Mouse (Mus musculus) mouse embryonic stem cell (cell line): ENCODE results near the gene Lemd1.

ENCODE experiments used
- in situ Hi-C, 2 experiments: fragments of 300-500 bp; cut with MboI; formaldehyde crosslinking; loops; 1 replicate in 1 of 2; 3 replicates in 1 of 2; pipeline ENCODE4 v1.14.3; 2019 to 2020; ENCODE audit warnings: low sequenced_read_pairs in 2 of 2, low pct_unique_long_range_greater_than_20kb in 1 of 2, mixed read lengths in 1 of 2; ENCODE audit not compliant: unreplicated experiment in 1 of 2

Lemd1 gene

GRCm38 (mm10) chr1:132197666-132198065, 6.4 kb downstream of the Lemd1 start:
- in situ Hi-C loops: no loop called here

DNA sequence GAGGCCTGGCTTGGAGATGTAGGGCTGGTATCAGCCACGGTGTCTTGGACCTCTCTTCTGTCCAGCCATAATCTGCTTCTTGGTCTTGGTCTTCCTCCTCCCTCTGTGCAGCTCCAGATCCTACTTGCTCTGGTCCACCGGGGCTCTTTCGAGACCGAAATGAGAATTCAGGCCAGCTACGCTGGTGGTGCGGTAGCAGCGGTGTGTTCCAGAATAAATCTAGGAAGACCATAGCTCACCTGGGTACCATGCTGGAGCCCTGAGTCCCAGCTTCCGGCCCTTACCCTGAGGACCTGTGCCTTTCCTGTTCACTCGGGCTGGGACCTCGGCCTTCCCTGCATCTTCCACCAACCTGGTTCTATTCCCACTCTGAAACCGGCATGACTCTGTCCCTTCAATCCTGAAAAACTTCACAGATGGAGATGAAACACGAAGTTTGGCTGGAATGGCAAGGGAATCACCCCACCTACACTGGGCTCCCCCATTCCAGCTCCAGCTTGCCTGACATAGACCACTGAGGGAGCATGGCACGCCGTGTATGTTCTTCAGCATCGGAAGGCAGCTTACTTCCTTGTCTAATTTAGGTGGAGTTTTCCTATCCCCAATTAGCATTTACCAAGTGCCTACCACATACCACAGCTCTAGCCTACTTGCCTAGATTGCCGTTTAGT, 7.3 kb downstream of the Lemd1 start:
- in situ Hi-C loops: no loop called here

- in situ Hi-C loops: no loop called here
Measured at GRCm38 (mm10) chr1:132199244-132199643, 8.0 kb downstream of the Lemd1 start.

- in situ Hi-C loops: no loop called here
Measured at GRCm38 (mm10) chr1:132199934-132200333, 8.7 kb downstream of the Lemd1 start.

DNA sequence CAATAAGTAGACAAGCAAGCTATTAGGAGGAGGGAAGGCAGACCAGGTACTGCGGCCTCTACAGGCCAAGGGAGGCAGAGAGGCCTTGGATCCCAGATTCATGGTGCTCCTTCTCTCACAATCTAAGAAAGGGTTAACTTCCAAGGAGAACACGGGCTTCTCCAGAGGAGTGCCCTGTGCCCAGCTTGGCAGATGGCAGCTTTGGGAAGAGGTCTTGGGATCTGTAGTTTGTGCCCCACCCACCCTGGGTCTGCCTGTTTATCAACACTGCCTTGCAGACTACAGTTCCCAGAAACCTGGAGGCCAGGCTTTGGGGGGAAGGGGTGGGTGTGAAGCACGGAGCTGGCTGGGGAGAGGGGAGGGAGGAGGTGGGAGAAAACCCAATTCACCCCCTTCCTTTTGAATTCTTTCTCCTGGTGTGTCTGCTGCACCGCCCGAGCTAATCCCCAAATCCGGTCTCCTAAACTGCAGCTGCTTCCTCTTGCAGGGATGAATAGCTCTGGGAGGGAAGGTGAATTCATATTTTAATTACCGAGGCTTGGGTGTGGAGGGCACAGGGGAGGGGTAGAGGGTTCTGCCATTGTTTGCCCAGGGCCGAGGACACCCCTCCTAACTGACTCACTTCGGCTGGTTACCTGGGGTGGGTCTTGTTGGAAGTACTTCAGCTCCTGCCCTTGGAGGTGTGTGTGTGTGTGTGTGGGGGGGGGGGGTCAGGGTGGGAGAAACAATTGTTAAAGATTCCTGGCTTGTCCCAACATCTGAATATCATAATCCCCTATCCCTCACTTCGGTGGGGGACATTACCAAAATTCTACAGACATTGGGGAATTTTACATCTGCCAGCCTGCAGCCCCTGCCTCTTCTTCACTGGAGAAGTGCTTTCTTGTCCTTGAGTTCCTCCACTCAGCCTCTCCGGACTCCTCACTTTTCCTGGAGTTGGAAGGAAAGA, 9.6 kb downstream of the Lemd1 start:
- in situ Hi-C loops: no loop called here

DNA sequence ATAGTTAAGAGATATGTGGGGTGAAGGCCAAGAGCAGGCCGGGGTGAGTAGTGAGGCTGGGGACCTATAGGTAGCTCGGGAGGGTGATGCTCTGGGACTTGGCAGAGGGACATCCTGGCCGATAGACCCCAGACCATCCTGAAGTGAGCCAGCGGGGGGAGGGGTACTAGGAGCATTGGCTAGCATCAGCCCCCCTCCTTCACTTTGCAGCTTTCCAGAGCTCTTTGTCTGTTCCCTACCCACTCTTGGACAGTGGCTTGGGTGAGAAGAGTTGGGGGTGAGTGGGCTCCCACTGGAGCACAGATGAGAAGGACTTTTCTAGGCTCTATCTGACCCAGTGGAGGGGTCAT, 10.3 kb downstream of the Lemd1 start:
- in situ Hi-C loops: no loop called here

DNA sequence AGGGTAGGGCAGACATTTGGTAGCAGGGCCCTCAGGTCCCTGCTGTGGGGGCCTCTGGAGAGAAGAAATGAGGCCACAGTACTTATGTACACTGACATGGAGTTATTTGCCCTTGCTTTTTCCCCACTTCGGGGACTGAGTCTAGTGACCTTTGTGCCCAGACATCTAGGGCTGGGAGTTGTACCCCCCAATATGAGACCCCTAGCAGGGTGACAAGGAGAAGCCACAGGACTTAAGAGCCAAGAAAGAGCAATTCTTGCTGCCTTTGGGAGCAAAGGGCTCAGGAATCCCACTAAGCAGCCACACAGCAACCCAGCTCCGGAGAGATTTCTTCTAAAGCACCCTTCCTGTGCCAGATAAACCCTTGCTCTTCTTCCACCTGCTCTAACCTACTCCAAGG, 10.7 kb downstream of the Lemd1 start:
- in situ Hi-C loops: no loop called here

DNA sequence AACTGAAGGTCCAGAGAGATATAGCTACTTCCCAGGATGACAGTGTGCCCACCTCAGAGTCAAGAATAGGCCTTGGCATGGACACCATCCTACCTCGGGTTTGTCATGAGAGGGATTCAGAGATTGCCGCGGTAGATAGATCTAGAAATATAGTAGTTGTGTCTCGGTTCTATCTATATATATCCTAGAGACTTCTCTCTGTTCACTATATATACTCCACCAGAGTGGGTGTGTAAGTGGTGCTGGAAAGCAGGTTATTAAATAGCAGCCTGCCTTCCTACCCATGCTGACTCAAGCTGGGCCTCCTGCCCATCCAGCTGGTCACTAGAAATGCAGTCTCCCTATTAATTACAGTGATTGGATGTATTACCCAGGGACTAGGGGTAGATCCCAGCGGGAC, 11.5 kb downstream of the Lemd1 start:
- in situ Hi-C loops: no loop called here

GRCm38 (mm10) chr1:132205958-132206357, 14.7 kb downstream of the Lemd1 start:
- in situ Hi-C loops: no loop called here

- in situ Hi-C loops: no loop called here
Measured at GRCm38 (mm10) chr1:132206828-132207227, 15.6 kb downstream of the Lemd1 start.

DNA sequence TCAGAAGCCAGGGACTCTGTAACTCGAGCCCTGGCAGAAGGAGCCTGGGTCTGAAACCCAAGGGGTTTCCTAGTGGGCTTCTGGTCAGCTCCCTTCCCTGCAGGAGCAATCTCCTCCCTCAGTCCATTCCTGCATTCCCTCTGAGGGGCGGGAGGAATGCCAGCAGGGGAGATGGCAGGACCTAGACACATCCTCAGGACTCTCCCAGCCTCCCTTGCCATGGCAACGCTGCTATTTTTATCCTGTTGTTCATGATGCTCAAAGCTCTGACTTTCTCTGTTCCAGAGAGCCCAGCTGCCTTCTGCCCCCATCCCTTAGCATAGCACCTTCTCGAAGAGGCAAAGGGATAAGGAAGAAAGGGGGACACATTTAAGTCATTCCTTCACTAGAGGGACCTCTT, 16.9 kb downstream of the Lemd1 start:
- in situ Hi-C loops: no loop called here

GRCm38 (mm10) chr1:132209400-132209799, 18.2 kb downstream of the Lemd1 start:
- in situ Hi-C loops: no loop called here

GRCm38 (mm10) chr1:132210922-132211321, 19.7 kb downstream of the Lemd1 start:
- in situ Hi-C loops: no loop called here

DNA sequence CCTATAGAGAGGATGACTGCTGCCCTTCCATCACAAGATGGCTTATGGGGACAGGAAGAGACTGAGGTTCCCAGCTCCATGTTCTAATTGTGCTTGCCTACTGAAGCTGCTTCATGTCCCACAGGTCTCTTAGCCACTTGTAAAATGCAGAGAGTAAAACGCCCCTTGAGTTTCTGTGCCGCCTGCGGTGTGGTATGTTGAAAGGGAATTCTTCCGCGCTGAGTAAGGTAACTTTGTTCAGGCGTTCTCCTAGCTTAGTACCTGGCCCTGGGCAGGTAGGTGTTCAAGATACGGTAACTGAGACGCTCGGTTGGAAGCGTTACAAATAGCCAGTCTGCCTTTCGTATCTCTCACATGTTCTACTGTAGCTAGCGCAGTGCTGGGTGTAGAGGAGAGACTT, 20.4 kb downstream of the Lemd1 start:
- in situ Hi-C loops: no loop called here

DNA sequence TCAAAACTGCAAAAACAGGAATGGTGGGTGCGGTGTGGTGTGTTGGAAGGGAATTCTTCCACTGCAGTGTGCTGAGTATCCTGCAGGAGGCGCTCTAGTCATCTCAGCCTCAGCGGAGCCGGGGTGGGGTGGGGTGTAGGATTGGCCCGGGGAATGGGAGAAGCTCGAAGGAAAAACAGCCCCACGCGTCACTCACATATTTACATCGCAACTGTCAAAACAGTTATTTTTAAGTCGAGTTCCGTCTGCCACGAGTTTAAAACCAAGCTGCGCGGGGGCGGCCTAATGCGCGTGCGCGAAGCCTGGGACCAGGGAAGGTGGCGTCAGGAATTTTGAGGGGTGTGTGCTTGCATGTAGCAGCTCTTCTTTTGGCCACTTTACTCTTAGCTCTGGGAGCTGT, 21.0 kb downstream of the Lemd1 start:
- in situ Hi-C loops: no loop called here

- in situ Hi-C loops: no loop called here
Measured at GRCm38 (mm10) chr1:132213076-132213475, 21.8 kb downstream of the Lemd1 start.

DNA sequence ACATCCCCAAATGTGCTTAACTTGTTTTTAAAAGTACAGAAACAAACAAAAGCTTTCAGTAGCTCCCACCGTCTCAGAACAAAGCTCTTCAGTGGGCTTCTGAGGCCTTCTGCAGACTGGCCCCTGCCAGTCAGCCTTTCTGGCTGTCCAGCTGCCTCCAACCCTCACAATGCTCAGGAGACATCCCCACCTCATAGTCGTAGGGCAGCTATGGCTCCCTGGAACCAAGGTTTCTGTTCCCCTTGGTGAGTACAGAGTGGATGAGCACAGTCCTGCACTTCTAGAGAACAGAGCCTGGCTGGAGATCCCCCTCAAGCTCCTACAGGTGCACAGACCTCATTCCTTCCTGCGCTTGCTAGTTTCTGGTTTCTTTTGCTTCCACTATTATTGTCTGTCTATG, 25.0 kb downstream of the Lemd1 start:
- in situ Hi-C loops: loop anchor here (5.0 kb wide), 1 partner anchor 54 kb away; no protein-coding TSS in a partner anchor

DNA sequence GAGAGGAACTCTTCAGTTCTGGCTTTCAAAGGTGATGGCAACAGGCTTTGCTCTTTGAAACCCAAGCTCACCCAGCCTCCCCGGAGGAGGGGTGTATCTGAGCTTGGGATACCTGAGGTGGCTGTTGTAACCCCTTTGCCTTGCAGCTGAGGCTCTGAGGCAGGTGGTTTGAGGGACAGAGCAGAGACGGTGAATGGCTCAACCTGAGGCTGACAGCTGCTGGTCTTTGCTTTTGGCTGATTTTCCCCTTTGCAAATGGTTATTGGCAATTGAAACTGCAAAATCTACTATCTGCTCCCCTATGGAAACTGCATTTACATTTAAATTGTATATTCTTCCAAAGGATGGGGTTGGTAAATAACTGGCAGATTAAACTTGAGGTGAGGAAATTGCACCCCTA, 30.4 kb downstream of the Lemd1 start:
- in situ Hi-C loops: no loop called here

GRCm38 (mm10) chr1:132222166-132222565, 30.9 kb downstream of the Lemd1 start:
- in situ Hi-C loops: no loop called here
